ENCODE assay signal across 13 mouse cellular contexts in genomic region chr3:99256766-99257165, GRCm38 (mm10). TPM values are rescaled to one million over a fixed set of nuclear protein-coding genes. Genes with fewer than 3 reads are reported as not detected.
DNase-seq lines count a peak whose midpoint lies in the region; ATAC-seq and TF ChIP-seq lines count a peak whose summit lies in the region.
"Had no signal": no experiment of that assay in that cellular context is flagged by ENCODE, and none has a peak within 500 bp of the region (broad histone marks: within the 10 kb centered on the region; RNA-seq: fewer than 3 reads in every experiment).

No protein-coding gene starts in this region.

- no peaks in the 10 kb centered on the region for H3K36me3 ChIP-seq in kidney, postnatal 0 days (ENCODE audit: insufficient read depth, low read length)
- no peaks in the 10 kb centered on the region for H3K36me3 ChIP-seq in embryonic facial prominence, embryonic 15.5 days
- no peaks in the 10 kb centered on the region for H3K36me3 ChIP-seq in neural tube, embryonic 11.5 days (ENCODE audit: control insufficient read depth, insufficient read depth, low read length)

- no peak for TF ChIP-seq POLR2A in cerebellum, adult 2 months (IDR thresholded peaks at IDR 0.05; ENCODE audit: borderline replicate concordance, insufficient read depth, low read length)

- H3K27ac ChIP-seq in kidney, postnatal 0 days, result no peak overlapping the region
- H3K27ac ChIP-seq in embryonic facial prominence, embryonic 15.5 days (replicated peaks), result peak overlapping the region; percentile 93
- no peak overlapping the region for H3K27ac ChIP-seq in neural tube, embryonic 11.5 days (ENCODE audit: low read depth, low read length)
- no peak overlapping the region for H3K27ac ChIP-seq in cerebellum, adult 2 months (ENCODE audit: insufficient read depth, low read length)

- ATAC-seq in kidney, postnatal 0 days (replicated peaks; ENCODE audit: low FRiP score, low read depth), result no peak
- no peak for ATAC-seq in embryonic facial prominence, embryonic 15.5 days (ENCODE audit: insufficient number of reproducible peaks, low FRiP score, low TSS enrichment, low read depth)
- no peak for ATAC-seq in neural tube, embryonic 11.5 days (ENCODE audit: insufficient read depth, low FRiP score, low TSS enrichment)
- ATAC-seq: forebrain, embryonic 16.5 days had no signal

- peak; percentile 26; the same call in 1 of the 2 replicates for TF ChIP-seq CTCF in kidney, postnatal 0 days (IDR thresholded peaks at IDR 0.05; ENCODE audit: low read depth)
- TF ChIP-seq CTCF in cerebellum, adult 2 months (IDR thresholded peaks at IDR 0.05; ENCODE audit: borderline replicate concordance, insufficient read depth, low read depth, low read length), result no peak

- no peak overlapping the region for H3K4me3 ChIP-seq in kidney, postnatal 0 days (replicated peaks; ENCODE audit: low read depth, low read length)
- peak overlapping the region; percentile 59 for H3K4me3 ChIP-seq in embryonic facial prominence, embryonic 15.5 days (replicated peaks)
- no peak overlapping the region for H3K4me3 ChIP-seq in neural tube, embryonic 11.5 days (ENCODE audit: low read depth, low read length)
- H3K4me3 ChIP-seq in cerebellum, adult 2 months (replicated peaks; ENCODE audit: insufficient read depth, low read depth, low read length), result no peak overlapping the region

- no peak for DNase-seq in kidney, postnatal 0 days (ENCODE audit: low spot score)
- DNase-seq in kidney, adult 18-20 months, result no peak
- peak; percentile 80 for DNase-seq in embryo, embryonic 10.5 days (ENCODE audit: low spot score)
- peak; percentile 69 for DNase-seq in neural tube, embryonic 11.5 days (ENCODE audit: low spot score)
- DNase-seq in cerebellum, adult 2 months, result no peak
- DNase-seq in spleen, postnatal 4 days (ENCODE audit: low spot score in 2 of 2), result no peak
- DNase-seq: adrenal gland, postnatal 14 days; cerebellum, adult 18-20 months; thymus, postnatal 4 days had no signal

- peaks cover 85% of the 10 kb centered on the region for H3K27me3 ChIP-seq in kidney, postnatal 0 days (ENCODE audit: insufficient read depth, low read length)
- H3K27me3 ChIP-seq in embryonic facial prominence, embryonic 15.5 days, result peaks cover 69% of the 10 kb centered on the region
- peaks cover 93% of the 10 kb centered on the region for H3K27me3 ChIP-seq in neural tube, embryonic 11.5 days (ENCODE audit: control insufficient read depth, insufficient read depth, low read length)
- peaks cover 20% of the 10 kb centered on the region; the same call in 1 of the 2 replicates for H3K27me3 ChIP-seq in cerebellum, adult 2 months (ENCODE audit: control insufficient read depth, insufficient read depth, low read length)

- no peaks in the 10 kb centered on the region for H3K9me3 ChIP-seq in kidney, postnatal 0 days (replicated peaks; ENCODE audit: low read length)
- no peaks in the 10 kb centered on the region for H3K9me3 ChIP-seq in embryonic facial prominence, embryonic 15.5 days (replicated peaks)
- no peaks in the 10 kb centered on the region for H3K9me3 ChIP-seq in neural tube, embryonic 11.5 days (ENCODE audit: control insufficient read depth, low read length)

- 4% methylated on average over 20 of the region's 20 CpGs for WGBS in kidney, postnatal 0 days
- WGBS in embryonic facial prominence, embryonic 15.5 days, result 9% methylated on average over 20 of the region's 20 CpGs
- under 1% methylated on average over 20 of the region's 20 CpGs for WGBS in neural tube, embryonic 11.5 days
- WGBS in cerebellum, adult 2 months, result 7% methylated on average over 20 of the region's 20 CpGs

- H3K4me2 ChIP-seq in kidney, postnatal 0 days (ENCODE audit: low read length), result no peak overlapping the region
- H3K4me2 ChIP-seq in embryonic facial prominence, embryonic 15.5 days (replicated peaks), result peak overlapping the region; percentile 43
- H3K4me2 ChIP-seq in neural tube, embryonic 11.5 days (ENCODE audit: low read depth), result no peak overlapping the region

- peaks cover 6% of the 10 kb centered on the region for H3K4me1 ChIP-seq in kidney, postnatal 0 days (replicated peaks; ENCODE audit: insufficient read depth, low read length)
- peaks cover 15% of the 10 kb centered on the region for H3K4me1 ChIP-seq in embryonic facial prominence, embryonic 15.5 days
- peaks cover 7% of the 10 kb centered on the region; the same call in 1 of the 2 replicates for H3K4me1 ChIP-seq in neural tube, embryonic 11.5 days (ENCODE audit: control insufficient read depth, insufficient read depth, low read length)
- no peaks in the 10 kb centered on the region for H3K4me1 ChIP-seq in cerebellum, adult 2 months (ENCODE audit: control insufficient read depth, insufficient read depth, low read length)

- no peak overlapping the region for H3K9ac ChIP-seq in kidney, postnatal 0 days (ENCODE audit: low read depth, low read length)
- peak overlapping the region; percentile 62 for H3K9ac ChIP-seq in embryonic facial prominence, embryonic 15.5 days
- H3K9ac ChIP-seq in neural tube, embryonic 11.5 days (ENCODE audit: low read length), result no peak overlapping the region

RNA-seq across cellular contexts. Expression of gene Tbx15, which starts 16.6 kb away (rescaled TPM):
- polyA plus RNA-seq in kidney, postnatal 0 days (2015; fragmentation: Nextera tagmentation; extraction: Ambion mirVana), result 0.05 TPM in 1 of 2 replicates, not detected in the other
- 25.2 and 25.9 TPM in 2 replicates for polyA plus RNA-seq in embryonic facial prominence, embryonic 15.5 days (2015; fragmentation: Nextera tagmentation; extraction: Ambion mirVana)
- 2.1 and 2.6 TPM in 2 replicates for polyA plus RNA-seq in neural tube, embryonic 11.5 days (2014; fragmentation: Nextera tagmentation; extraction: Ambion mirVana)
- 0.74 and 0.79 TPM in 2 replicates for polyA plus RNA-seq in cerebellum, adult 2 months (2012; rRNA removed)
- polyA plus RNA-seq: large intestine, adult 2 months; spleen, adult 2 months had no signal

Comparison
In these comparisons a context has a peak if more than half of its experiments do, and no peak if none do; other contexts are left out.
1. DNase-seq: peak in embryo, embryonic 10.5 days (single experiment) and neural tube, embryonic 11.5 days (single experiment); none in kidney, postnatal 0 days (single experiment), kidney, adult 18-20 months (single experiment), cerebellum, adult 2 months (0 of 2) and spleen, postnatal 4 days (0 of 2).